Mouse (Mus musculus) C2C12 (cell line): ENCODE results near the gene Lypd1. TPM values are rescaled to one million over a fixed set of nuclear protein-coding genes. Genes with fewer than 3 reads are reported as not detected.

ENCODE experiments used
- H3K27me3 ChIP-seq: one replicate; pipeline ENCODE4 v1.6.1; 2011; ENCODE audit not compliant: control insufficient read depth, insufficient read depth, insufficient read length
- H3K36me3 ChIP-seq: one replicate; pipeline ENCODE4 v1.6.1; 2011; ENCODE audit not compliant: control insufficient read depth, insufficient read depth
- H3K4me3 ChIP-seq: one replicate; pipeline ENCODE4 v1.5.1; 2011; ENCODE audit warnings: mild to moderate bottlenecking, control low read depth; ENCODE audit not compliant: poor library complexity, insufficient read depth, severe bottlenecking
- H3K79me2 ChIP-seq: one replicate; pipeline ENCODE4 v1.6.1; 2011; ENCODE audit not compliant: control insufficient read depth, insufficient read depth
- H3K79me3 ChIP-seq: one replicate; pipeline ENCODE4 v1.6.1; 2011; ENCODE audit warnings: low read depth, control low read depth
- H3ac ChIP-seq: one replicate; pipeline ENCODE3; 2011; ENCODE audit warnings: low read depth; ENCODE audit not compliant: control insufficient read depth, insufficient read length
- CEBPB ChIP-seq: IDR thresholded peaks from one replicate; pipeline ENCODE4 v1.6.1; 2011; ENCODE audit warnings: low read depth, mild to moderate bottlenecking, control low read depth, moderate library complexity
- CTCF ChIP-seq: IDR thresholded peaks from one replicate; pipeline ENCODE4 v1.5.1; 2011; ENCODE audit not compliant: control insufficient read depth, insufficient read depth, insufficient read length
- FOSL1 ChIP-seq: IDR thresholded peaks from one replicate; pipeline ENCODE4 v1.8.0; 2011; ENCODE audit warnings: mild to moderate bottlenecking, low read length; ENCODE audit not compliant: poor library complexity, insufficient read depth, severe bottlenecking
- MAX ChIP-seq: IDR thresholded peaks from one replicate; pipeline ENCODE4 v1.6.1; 2011; ENCODE audit warnings: mild to moderate bottlenecking, control low read depth
- MYOD1 ChIP-seq: IDR thresholded peaks from one replicate; pipeline ENCODE4 v1.6.1; 2011; ENCODE audit warnings: low read depth; ENCODE audit not compliant: control insufficient read depth, insufficient read length
- MYOG ChIP-seq: IDR thresholded peaks from one replicate; pipeline ENCODE4 v1.6.1; 2011; ENCODE audit not compliant: control insufficient read depth, insufficient read length; ENCODE audit errors: extremely low read depth
- USF1 ChIP-seq: IDR thresholded peaks from one replicate; pipeline ENCODE4 v1.6.1; 2011; ENCODE audit warnings: low read depth, mild to moderate bottlenecking, control low read depth, moderate library complexity
- polyA plus RNA-seq: library from polyadenylated mRNA; unstranded; fragments of >200 nt; fragmentation: generic; extraction: Trizol; gene quantifications from one replicate; pipeline ENCODE4 v1.2.1, GENCODE M21; 2012; ENCODE audit warnings: missing spikeins

The Lypd1 gene
- polyA plus RNA-seq, 1 experiment = not detected

- TF ChIP-seq CTCF (no peak), MAX (no peak), MYOG (no peak), CEBPB (no peak), USF1 (no peak), MYOD1 (no peak), FOSL1 (no peak)
Observed at GRCm38 (mm10) chr1:125910211-125910870, 2.6 kb downstream of the Lypd1 start.

GRCm38 (mm10) chr1:125893158-125893557 is 19.7 kb downstream of the Lypd1 start:
- H3K4me3 ChIP-seq = no peak overlapping the region
- no peaks in the 10 kb centered on the region for H3K79me2 ChIP-seq
- no peaks in the 10 kb centered on the region for H3K79me3 ChIP-seq
- TF ChIP-seq CTCF (no peak), MAX (no peak), FOSL1 (no peak), CEBPB (no peak), USF1 (no peak), MYOG (no peak), MYOD1 (no peak)
- H3ac ChIP-seq = no peak overlapping the region
- H3K27me3 ChIP-seq = no peaks in the 10 kb centered on the region
- H3K36me3 ChIP-seq = no peaks in the 10 kb centered on the region

More at GRCm38 (mm10) chr1:125910211-125910870, 2.6 kb downstream of the Lypd1 start:
- Histone ChIP-seq H3K27me3 (peaks cover 31% of the 10 kb centered on the region), H3K36me3 (no peaks in the 10 kb centered on the region), H3K4me3 (no peak overlapping the region), H3K79me3 (no peaks in the 10 kb centered on the region), H3ac (no peak overlapping the region), H3K79me2 (no peaks in the 10 kb centered on the region)

GRCm38 (mm10) chr1:125870056-125870455 is 42.8 kb downstream of the Lypd1 start:
- Histone ChIP-seq H3K27me3 (no peaks in the 10 kb centered on the region), H3ac (no peak overlapping the region), H3K36me3 (no peaks in the 10 kb centered on the region), H3K79me3 (no peaks in the 10 kb centered on the region), H3K4me3 (no peak overlapping the region), H3K79me2 (no peaks in the 10 kb centered on the region)
- TF ChIP-seq FOSL1 = no peak
- no peak for TF ChIP-seq CTCF
- no peak for TF ChIP-seq MYOD1
- TF ChIP-seq MYOG = no peak
- TF ChIP-seq CEBPB = no peak
- no peak for TF ChIP-seq USF1
- no peak for TF ChIP-seq MAX

GRCm38 (mm10) chr1:125858631-125859030 is 54.3 kb downstream of the Lypd1 start:
- H3K4me3 ChIP-seq = no peak overlapping the region
- no peaks in the 10 kb centered on the region for H3K79me2 ChIP-seq
- no peak overlapping the region for H3ac ChIP-seq
- TF ChIP-seq MAX (no peak), CTCF (no peak), CEBPB (no peak), FOSL1 (no peak), MYOG (no peak), USF1 (no peak), MYOD1 (no peak)
- no peaks in the 10 kb centered on the region for H3K79me3 ChIP-seq
- H3K36me3 ChIP-seq = no peaks in the 10 kb centered on the region
- H3K27me3 ChIP-seq = no peaks in the 10 kb centered on the region

- Histone ChIP-seq H3K27me3 (no peaks in the 10 kb centered on the region), H3ac (no peak overlapping the region), H3K79me3 (no peaks in the 10 kb centered on the region), H3K79me2 (no peaks in the 10 kb centered on the region), H3K4me3 (no peak overlapping the region), H3K36me3 (no peaks in the 10 kb centered on the region)
- TF ChIP-seq MYOG (no peak), FOSL1 (no peak), CEBPB (no peak)
Observed at GRCm38 (mm10) chr1:125854646-125855045, 58.3 kb downstream of the Lypd1 start.

- H3K36me3 ChIP-seq = no peaks in the 10 kb centered on the region
- H3K27me3 ChIP-seq = no peaks in the 10 kb centered on the region
- H3ac ChIP-seq = no peak overlapping the region
- H3K79me3 ChIP-seq = no peaks in the 10 kb centered on the region
- no peaks in the 10 kb centered on the region for H3K79me2 ChIP-seq
- no peak overlapping the region for H3K4me3 ChIP-seq
- no peak for TF ChIP-seq FOSL1
- TF ChIP-seq MYOD1 = no peak
- TF ChIP-seq MYOG = no peak
- TF ChIP-seq USF1 = no peak
- no peak for TF ChIP-seq CEBPB
- no peak for TF ChIP-seq CTCF
- TF ChIP-seq MAX = no peak
Observed at GRCm38 (mm10) chr1:125839746-125840392, 73.0 kb downstream of the Lypd1 start.
